Mouse (Mus musculus) layer of hippocampus, adult 8-10 months (tissue): ENCODE data around the gene Spata22. TPM values are rescaled to one million over a fixed set of nuclear protein-coding genes. Genes with fewer than 3 reads are reported as not detected.
"Not testable (repeated sequence)": the region's sequence is repeated elsewhere in the genome, so short reads cannot be mapped to it uniquely, and the experiment has no call there.

Experiments
- DNase-seq, 2 experiments: peaks; one replicate each; pipeline ENCODE4 v3.0.0; 2022; ENCODE audit warnings: low spot score in 2 of 2
- total RNA-seq, 4 experiments: library from RNA; stranded (reverse); gene quantifications; 2 replicates each; pipeline ENCODE4 v1.2.4; 2022

Gene Spata22
- total RNA-seq: under 1 TPM in 1 of 4 experiments, not detected in 3; 0.29 TPM

DNA sequence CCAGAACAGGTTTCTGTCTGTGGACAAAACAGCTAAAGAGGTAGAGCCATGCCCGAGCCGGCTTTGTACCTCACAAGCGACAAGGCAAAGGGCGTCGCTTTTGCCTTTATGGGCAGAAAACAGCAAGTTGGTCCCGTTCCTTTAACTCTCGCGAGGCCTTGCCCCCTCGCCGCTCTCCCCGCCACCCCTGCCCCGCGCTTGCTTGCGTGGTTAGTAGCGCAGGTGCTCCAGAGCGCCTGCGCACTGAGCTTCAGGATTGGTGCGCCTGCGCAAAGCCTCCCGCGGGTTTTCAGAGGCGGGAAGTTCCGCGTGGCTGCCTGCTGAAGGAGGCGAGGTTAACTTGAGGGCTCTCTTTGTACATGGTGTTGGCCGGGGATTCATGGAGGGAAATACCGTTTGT lies at the start of gene Spata22, which contains the start of the genes Aspa and Gm49340:
Gene Spata22, plus strand, starts transcription at position 300 of the 400 bp plus-strand sequence.
Gene Aspa, minus strand, starts transcription at position 155 of the 400 bp plus-strand sequence.
Gene Gm49340, plus strand, starts transcription at position 300 of the 400 bp plus-strand sequence.
- DNase-seq: no peak

DNA sequence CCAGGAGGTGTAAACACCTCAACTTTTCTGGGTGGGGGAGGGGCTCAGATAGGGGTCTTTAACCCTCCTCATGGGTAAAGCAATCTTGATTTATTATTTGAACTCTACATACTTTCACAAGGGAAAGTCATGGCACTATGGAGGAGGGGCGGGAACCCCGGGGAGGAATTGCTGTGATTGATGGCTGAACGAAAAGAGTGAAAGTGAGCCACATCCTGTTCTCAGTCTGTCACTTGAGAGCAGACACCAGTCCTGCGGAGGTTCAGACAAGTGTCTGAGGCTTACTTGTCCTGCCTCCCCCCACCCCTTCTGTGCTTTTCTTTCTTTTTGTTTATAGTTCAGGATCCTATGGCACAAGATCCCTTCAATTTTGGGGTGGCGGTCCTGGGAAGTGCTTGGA lies 48.8 kb upstream of the Spata22 start:
- no peak for DNase-seq

DNA sequence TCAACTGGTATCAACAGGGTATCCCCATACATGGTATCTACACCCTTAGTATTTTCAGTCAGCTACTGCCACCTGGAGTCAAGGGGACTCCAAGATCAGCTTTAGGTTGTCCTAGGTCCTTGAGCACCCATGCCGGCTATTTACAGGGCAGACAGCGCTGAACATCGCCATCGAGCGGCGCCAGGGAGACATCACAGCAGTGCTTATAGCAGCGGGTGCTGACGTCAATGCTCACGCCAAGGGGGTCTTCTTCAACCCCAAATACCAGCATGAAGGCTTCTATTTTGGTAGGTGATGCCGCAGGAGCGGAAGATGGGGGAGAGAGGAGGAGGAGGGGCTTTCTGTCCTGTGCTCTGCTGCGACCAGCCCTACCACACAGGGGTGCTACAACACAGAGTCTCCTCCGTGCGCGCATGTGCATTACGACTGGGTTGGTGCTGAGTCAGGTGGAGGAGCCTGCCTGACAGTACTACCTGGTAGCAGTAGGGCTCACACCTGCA lies 48.0 kb upstream of the Spata22 start:
- peak; percentile 74 to 77 for DNase-seq

DNA sequence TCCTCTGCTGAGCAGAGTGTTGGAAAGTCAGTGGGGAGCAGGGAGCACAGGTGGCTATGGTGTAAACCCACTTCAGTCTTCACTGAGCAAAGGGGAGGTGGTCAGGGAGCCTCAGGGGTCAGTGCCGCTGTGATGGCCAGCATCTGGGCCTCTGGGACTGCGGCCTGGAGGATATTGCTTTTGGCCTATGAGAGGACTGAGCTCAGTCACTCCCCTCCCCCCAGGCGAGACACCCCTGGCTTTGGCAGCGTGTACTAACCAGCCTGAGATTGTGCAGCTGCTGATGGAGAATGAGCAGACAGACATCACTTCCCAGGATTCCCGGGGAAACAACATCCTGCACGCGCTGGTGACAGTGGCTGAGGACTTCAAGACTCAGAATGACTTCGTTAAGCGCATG lies 46.2 kb upstream of the Spata22 start:
- peak in 1 of 2 experiments; percentile 19 for DNase-seq

DNA sequence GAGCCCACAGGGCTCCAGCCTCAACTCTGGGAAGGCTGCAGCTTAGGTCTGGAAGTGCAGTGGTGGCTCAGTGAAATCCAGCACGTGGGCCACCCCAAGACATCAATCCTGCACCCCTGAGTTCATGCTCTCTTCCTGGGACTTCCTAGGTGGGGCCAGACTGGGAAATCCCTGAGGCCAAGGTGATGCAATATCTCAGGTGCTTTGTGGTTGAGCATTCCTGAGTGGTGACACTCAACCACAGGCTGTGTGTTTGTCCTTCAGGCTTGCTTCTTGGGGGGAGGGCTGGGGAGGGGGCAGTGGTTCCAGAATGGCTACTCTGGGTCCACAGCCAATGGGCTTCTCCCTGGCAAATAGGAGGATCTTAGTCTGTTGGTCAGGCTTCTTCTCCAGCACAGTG lies 45.6 kb upstream of the Spata22 start:
- DNase-seq: no peak

DNA sequence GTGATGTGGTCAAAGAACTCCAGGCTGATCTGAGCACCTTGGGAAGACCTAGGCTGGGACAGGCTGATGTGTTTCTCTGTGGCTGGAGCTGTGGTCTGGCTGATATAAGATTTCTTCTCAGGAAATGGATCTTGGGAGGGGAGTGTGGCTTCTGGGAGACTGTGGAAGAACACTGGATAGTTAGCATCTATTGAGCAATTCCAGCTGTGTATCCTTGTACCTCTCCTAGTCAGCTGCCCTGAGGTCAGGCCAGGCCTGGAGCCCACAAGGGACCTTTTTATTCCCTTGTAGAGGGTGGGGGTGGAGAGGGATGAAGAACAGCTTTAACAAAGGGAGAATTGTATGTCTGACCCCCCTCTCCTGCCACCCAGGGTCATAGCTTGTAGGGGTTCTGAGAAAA lies 45.2 kb upstream of the Spata22 start:
- DNase-seq: peak in 1 of 2 experiments; percentile 50

DNA sequence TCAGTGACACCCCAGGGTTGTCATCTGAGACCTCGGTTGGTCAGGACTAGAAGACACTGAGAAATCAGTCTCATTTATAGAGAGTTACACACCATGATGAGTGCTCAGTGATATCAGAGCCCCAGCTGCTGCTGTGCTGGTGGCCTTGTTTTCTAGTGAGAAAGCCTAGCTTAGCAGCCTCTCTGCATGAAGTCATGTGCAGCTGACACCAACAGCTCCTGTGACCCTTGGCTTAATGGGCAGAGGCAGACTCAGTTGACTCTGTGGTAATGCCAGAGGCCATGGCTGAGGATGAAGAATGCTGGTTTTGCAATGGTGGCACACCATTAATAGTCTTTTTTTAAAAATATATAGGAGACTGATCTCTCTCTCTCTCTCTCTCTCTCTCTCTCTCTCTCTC lies 39.9 kb upstream of the Spata22 start:
- DNase-seq: no peak

DNA sequence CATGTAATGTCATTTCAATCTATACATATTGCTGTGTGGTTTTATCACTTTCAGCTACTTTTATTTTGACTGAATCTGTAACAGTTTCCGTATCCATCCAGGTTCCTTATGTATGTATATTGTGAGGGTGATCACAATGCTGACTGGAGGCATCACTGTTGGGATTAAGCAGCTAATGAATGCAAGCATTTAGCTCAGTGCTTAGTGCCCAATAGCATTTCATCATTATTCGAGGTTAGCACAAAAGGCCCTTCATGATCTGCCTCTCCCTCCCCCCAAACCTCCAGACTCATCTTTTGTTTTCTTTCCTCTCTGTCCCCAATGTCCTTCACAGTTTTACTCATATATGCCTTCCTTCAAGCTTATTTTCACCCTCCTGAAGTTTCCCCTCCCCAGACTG lies 26.4 kb upstream of the Spata22 start:
- no peak for DNase-seq

DNA sequence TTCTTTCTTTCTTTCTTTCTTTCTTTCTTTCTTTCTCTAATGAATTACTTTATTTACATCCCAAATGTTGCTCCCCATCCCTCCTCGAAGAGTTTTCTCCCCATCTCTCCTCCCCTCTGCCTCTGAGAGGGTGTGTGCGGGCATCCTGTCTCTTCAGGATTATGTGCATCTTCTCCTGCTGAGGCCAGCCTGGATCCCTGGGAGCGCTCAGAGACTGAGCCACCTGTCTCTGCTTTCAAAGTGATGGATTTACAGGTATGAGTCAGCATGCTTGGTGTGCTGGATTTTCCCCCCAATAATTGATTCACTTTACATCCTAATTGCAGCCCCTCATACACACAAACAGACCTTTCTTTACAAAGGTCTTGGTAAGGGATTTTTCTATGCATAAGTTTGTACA lies 13.6 kb upstream of the Spata22 start:
- DNase-seq: no peak

DNA sequence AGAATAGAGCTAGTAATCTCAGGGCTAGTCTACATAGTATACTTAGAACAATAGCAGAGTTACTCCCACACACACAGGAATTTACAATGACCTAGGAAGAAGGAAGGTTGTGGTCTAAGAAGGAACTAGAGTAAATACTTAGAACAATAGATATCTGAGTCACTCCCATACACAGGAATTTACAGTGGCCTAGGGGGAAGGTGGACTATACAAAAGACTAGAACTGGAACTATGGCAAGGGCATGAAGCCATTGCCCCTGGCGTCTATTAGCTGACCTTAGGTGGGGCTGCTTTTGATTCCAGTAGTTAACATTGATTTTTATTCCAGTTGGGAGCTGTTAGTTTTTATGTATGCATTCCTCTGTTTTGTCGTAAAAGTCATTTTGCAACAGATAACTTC lies 11.0 kb upstream of the Spata22 start:
- not testable (repeated sequence) for DNase-seq

DNA sequence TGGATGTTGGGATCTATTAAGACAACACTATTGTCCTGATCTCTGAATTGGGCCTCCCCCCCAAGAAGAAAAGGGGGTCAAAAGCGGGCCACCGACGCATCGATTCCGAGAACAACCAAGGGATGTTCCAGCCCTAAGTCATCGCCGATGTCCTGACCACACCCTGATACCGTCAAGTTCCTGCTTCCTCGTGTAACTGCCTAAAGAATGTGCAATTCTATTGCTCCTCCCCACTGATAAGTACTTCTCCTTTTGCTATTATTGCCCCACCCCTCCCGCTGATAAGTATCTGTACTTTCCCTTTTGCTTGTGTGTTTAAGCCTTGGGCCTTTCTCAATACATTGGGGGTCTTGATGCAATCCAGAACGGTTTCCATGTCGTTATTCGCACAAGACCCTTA lies 8.5 kb upstream of the Spata22 start:
- DNase-seq: not testable (repeated sequence)

DNA sequence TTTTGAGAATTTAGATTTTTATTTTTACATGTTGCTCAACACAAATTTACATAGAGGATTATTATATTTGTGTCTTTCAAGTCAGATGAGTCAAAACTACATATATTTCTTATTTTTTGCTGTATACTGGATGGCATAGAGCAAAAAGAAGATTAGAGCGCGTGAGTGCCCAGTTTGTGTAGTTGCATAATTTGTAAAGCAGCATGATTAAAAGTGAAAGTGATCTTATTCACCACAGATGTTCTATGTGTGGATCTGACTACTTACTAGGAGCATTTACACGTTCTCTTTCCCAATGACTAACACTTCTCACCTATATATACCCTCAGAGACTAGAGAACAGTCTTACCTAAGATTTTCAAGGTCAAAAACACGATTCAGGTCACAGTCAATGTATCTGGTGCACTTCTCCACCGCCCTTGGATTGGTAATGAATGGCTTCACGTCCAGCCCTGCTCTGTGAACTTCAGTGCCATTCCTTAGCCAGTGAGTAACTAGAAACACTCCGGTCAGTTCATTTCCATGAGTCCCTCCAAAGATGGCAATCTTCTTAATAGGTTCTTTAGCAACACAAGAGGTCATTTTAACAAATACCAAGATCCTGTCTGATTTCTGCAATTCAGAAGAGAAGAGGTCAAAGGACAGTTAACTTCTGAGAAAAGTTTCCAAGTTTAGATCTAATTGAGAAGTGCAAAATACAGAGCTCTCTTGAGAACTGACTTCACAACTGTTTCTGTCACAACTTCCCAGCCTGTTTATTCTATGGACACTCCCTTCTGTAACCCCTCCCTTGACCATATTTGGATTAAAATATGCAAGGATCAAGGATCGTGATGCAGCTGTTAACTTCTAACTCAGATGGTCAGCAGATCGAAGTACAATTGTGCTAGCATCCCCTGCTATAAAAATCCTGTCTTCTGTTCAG lies 5.4 kb upstream of the Spata22 start:
- no peak for DNase-seq

DNA sequence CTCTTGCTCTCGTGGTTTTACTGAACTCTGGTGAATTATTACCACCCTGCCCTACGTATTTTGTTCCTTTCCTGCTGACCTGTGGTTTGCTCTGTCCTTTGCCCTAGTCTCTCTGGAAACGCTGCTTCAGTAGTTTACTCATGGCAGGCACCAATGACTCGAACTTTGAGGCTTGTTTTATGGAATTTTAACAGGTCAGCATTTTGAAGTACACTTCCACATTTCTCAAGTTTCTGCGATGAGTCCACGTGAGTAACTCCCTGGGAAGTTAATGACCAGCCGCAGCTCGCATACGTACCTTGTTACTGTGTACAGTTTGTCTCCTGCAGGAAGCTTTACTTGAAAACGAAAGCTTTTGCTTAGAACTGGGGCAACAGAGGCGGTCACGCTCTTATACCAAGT lies 3.1 kb upstream of the Spata22 start:
- no peak for DNase-seq

DNA sequence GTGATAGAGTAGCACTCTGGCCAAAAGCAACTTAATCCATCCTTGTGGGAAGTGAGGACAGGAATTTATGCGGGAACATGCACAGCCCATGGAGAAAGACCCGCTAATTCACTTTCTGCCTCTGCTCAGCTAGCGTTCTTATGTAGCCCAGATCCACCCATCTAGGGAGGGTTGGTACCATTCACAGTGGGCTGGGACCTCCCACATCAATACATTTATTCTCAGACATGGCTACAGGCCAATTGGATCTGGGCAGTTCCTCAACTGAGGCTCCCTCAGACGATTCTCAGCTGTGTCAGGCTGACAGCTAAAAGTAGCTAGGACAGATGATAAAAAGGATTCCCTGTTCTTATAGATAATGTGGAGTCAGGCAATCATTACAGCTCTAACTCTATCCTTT lies 2.2 kb upstream of the Spata22 start:
- DNase-seq: no peak

DNA sequence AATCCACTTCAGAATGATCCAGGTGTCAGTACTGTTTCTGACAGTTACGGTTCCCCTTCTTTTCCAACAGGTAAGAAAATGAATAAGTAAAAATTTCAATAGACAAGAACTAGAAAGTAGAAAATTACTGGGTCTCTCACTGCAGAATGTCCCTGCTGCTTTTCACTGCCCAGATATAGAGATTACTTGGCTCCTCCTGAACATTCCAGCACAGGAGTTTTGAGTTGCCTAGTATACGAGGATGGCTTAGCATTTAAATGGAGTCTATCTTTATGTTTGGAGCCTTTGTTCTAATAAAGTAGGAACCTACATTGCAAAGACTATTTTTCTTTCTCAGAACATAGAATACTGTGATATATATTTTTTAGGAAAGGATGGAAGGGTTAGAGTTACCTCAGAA lies 3.8 kb downstream of the Spata22 start:
- no peak for DNase-seq

DNA sequence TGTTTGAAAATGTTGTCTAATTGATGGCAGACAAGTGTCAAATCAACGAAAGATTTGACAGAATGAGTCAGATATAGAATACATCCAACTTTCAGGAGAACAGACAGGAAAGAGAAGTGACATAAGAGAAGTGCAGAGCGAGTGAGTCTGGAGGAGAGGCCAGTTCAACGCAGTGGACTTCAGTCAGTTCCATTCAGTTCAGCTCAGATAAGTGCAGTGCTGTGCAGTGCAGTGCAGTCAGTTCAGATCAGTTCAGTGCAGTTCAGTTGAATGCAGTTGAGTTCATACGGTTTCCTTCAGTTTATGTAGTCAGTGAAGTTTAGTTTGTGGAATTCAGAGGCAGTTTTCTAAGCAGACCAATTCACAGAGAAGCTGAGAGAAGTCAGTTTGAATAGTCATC lies 7.4 kb downstream of the Spata22 start:
- DNase-seq: no peak

DNA sequence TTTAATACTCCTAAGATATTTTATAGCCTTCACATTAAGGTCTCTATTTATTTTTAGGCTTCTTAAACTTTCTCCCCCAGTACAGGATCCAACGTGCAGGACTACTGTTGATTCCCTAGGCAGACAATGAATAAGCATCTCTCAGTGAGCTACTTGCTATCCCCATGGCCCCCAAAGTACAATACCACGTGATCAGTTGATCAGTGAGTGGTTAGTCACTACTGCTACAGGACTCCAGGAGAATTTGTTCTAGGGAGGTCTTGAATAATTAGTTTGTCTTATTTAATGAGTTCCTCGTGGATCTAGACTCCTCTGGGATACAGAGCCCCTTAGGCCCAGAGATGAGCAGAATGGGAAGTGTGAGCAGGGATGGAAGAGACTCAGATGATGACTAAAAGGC lies 20.9 kb downstream of the Spata22 start, which contains the start of gene Olfr20:
Gene Olfr20, plus strand, starts transcription at position 301 of the 400 bp plus-strand sequence.
- DNase-seq: no peak

DNA sequence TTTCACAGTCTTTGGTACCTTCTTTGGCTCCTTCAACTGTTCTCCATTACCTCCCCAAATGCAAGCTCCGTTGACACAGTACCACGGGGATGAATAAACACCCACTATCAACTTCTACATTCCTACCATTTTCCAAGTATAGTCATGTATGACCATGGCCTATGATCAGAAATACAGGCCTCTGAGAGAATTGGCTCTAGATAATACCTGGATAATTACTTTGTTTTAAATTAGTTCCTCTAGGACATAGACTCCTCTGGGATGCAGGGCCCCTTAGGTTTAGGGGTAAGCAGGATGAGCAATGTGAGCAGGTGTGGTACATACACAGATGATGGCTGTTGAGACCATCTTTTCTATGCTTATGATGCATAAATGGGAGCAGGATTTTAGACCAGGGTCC lies 41.4 kb downstream of the Spata22 start, which contains the start of gene Olfr376:
Gene Olfr376, plus strand, starts transcription at position 301 of the 400 bp plus-strand sequence.
- no peak for DNase-seq

DNA sequence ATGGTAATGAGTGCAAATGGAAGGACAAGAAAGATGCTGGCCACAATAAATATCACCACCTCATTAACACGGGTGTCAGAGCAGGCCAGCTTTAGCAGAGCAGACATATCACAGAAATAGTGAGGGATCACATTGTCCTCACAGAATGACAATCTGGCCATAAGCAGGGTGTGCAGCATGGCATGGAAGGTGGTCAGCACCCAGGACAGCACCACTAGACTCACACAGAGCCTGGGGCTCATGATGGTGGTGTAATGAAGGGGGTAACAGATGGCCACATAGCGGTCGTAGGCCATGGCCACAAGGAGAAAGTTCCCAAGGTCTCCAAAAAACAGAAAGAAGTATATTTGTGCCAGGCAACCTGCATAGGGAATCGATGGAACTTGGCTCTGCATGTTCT lies 65.8 kb downstream of the Spata22 start:
- no peak for DNase-seq
